Mouse (Mus musculus) lung, adult 2 months (tissue): ENCODE measurements at regions not wholly inside any gene's neighbourhood (a gene's known extent, or its start where the extent isn't known, plus 50 kb on each side); places are given as distances from the start of the nearest gene placed in this dataset.

Experiments used
- CTCF ChIP-seq: fragments of 200-500 bp; IDR thresholded peaks from 2 replicates; pipeline ENCODE4 v1.5.1; 2011; ENCODE audit warnings: mild to moderate bottlenecking, low read length, control low read depth; ENCODE audit not compliant: insufficient read depth
- POLR2A ChIP-seq: fragments of 200-500 bp; IDR thresholded peaks from 2 replicates; pipeline ENCODE4 v1.6.1; 2011; ENCODE audit warnings: low read depth, mild to moderate bottlenecking, control low read depth, low read length, borderline replicate concordance; ENCODE audit errors: extremely low read depth

DNA sequence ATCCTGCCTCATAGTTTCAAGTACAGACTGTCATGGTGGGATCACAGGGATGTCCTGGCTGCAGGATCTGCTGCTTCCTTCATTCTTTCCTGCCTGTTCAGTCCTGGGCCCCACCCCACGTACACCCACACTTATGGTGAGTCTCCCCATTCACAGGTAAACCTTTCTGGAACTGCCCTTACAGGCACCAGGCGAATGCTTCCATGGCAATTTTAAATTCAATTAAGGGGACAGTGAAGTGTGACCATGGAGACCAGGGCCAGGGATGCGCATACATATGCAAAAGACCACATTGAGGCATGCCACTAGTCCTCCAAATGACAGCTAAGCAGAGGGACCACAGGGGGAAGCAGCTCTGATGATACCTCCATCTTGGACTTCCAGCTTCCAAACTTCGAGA, 89.3 kb downstream of the Cxcl12 start:
- TF ChIP-seq POLR2A (no peak), CTCF (no peak)
